Mouse (Mus musculus) gonadal fat pad, adult 2 months (tissue): Measurements from ENCODE around the gene Cfap61. TPM values are rescaled to one million over a fixed set of nuclear protein-coding genes. Genes with fewer than 3 reads are reported as not detected.
A peak's percentile ranks its signal among the peaks of the same experiment; 100 is the strongest.
"Not testable (repeated sequence)": the region's sequence is repeated elsewhere in the genome, so short reads cannot be mapped to it uniquely, and the experiment has no call there.

ENCODE experiments used
- DNase-seq: peaks from one replicate; pipeline ENCODE4 v3.0.0-alpha.2; 2012; ENCODE audit warnings: low read depth
- polyA plus RNA-seq: library from polyadenylated mRNA; depleted of rRNA; stranded (reverse); fragments of >200 nt; gene quantifications from 2 replicates; pipeline ENCODE4 v1.2.3, GENCODE M21; 2012; rRNA removed

The Cfap61 gene
- 0.85 and 1.4 TPM in 2 replicates for polyA plus RNA-seq

- peak; percentile 51 for DNase-seq
Measured at GRCm38 (mm10) chr2:145934339-145935231, at the start of gene Cfap61, which contains the start of gene Crnkl1. TSS of gene Cfap61 (plus strand) at chr2:145934784. TSS of gene Crnkl1 (minus strand) at chr2:145935014.

- no peak for DNase-seq
Measured at GRCm38 (mm10) chr2:145884913-145885785, 49.4 kb upstream of the Cfap61 start.

GRCm38 (mm10) chr2:145887937-145888765, 46.4 kb upstream of the Cfap61 start:
- no peak for DNase-seq

GRCm38 (mm10) chr2:145888766-145889480, 45.7 kb upstream of the Cfap61 start:
- DNase-seq: no peak

GRCm38 (mm10) chr2:145890571-145890970, 44.0 kb upstream of the Cfap61 start:
- no peak for DNase-seq

- DNase-seq: no peak
Measured at GRCm38 (mm10) chr2:145893756-145894155, 40.8 kb upstream of the Cfap61 start.

GRCm38 (mm10) chr2:145898106-145898505, 36.5 kb upstream of the Cfap61 start:
- no peak for DNase-seq

GRCm38 (mm10) chr2:145900318-145900717, 34.3 kb upstream of the Cfap61 start:
- not testable (repeated sequence) for DNase-seq

- DNase-seq: no peak
Measured at GRCm38 (mm10) chr2:145901861-145902260, 32.7 kb upstream of the Cfap61 start, which contains the start of gene Naa20. TSS of gene Naa20 (plus strand) at chr2:145902099.

GRCm38 (mm10) chr2:145903061-145903901, 31.3 kb upstream of the Cfap61 start:
- no peak for DNase-seq

- DNase-seq: no peak
Measured at GRCm38 (mm10) chr2:145903983-145904616, 30.5 kb upstream of the Cfap61 start.

GRCm38 (mm10) chr2:145905156-145905555, 29.4 kb upstream of the Cfap61 start:
- no peak for DNase-seq

- DNase-seq: not testable (repeated sequence)
Measured at GRCm38 (mm10) chr2:145905884-145906283, 28.7 kb upstream of the Cfap61 start.

- DNase-seq: no peak
Measured at GRCm38 (mm10) chr2:145920941-145921650, 13.5 kb upstream of the Cfap61 start.

- DNase-seq: no peak
Measured at GRCm38 (mm10) chr2:145936975-145937374, 2.4 kb downstream of the Cfap61 start.

- DNase-seq: no peak
Measured at GRCm38 (mm10) chr2:145941403-145941802, 6.8 kb downstream of the Cfap61 start.

- DNase-seq: no peak
Measured at GRCm38 (mm10) chr2:145944286-145944685, 9.7 kb downstream of the Cfap61 start.

GRCm38 (mm10) chr2:145948402-145948954, 13.9 kb downstream of the Cfap61 start:
- no peak for DNase-seq
